Mouse (Mus musculus) gonadal fat pad, adult 2 months (tissue): ENCODE data around the gene Rdh16f2. TPM values are rescaled to one million over a fixed set of nuclear protein-coding genes. Genes with fewer than 3 reads are reported as not detected.

ENCODE experiments used
- polyA plus RNA-seq: library from polyadenylated mRNA; depleted of rRNA; stranded (reverse); fragments of >200 nt; gene quantifications from 2 replicates; pipeline ENCODE4 v1.2.3, GENCODE M21; 2012; rRNA removed

Gene Rdh16f2
- polyA plus RNA-seq, 1 experiment: 0.11 TPM

Other genes starting within 250 kb of the Rdh16f2 start
- gene Lrp1, start 245.3 kb upstream of the Rdh16f2 start, polyA plus RNA-seq: 99.2 and 173 TPM in 2 replicates
- 73.8 and 92.7 TPM in 2 replicates for gene Stat6, start 223.5 kb upstream of the Rdh16f2 start, polyA plus RNA-seq
- 3.5 and 4.4 TPM in 2 replicates for gene Nemp1, start 199.6 kb upstream of the Rdh16f2 start, polyA plus RNA-seq
- 35.9 and 41.2 TPM in 2 replicates for gene Nab2, start 197.9 kb upstream of the Rdh16f2 start, polyA plus RNA-seq
- 0.15 and 0.22 TPM in 2 replicates for gene Myo1a, start 161.3 kb upstream of the Rdh16f2 start, polyA plus RNA-seq
- gene Tac2, start 142.0 kb upstream of the Rdh16f2 start, polyA plus RNA-seq: 1.1 TPM in 2 replicates
- 8.8 and 11.6 TPM in 2 replicates for gene Zbtb39, start 126.9 kb upstream of the Rdh16f2 start, polyA plus RNA-seq
- 5.0 and 5.1 TPM in 2 replicates for gene Gpr182, start 114.7 kb upstream of the Rdh16f2 start, polyA plus RNA-seq
- gene Rdh1, start 106.8 kb upstream of the Rdh16f2 start, polyA plus RNA-seq: 0.59 and 0.98 TPM in 2 replicates
- gene Rdh16f1, start 106.7 kb upstream of the Rdh16f2 start, polyA plus RNA-seq: 1.1 and 1.3 TPM in 2 replicates
- gene Rdh9, start 90.1 kb upstream of the Rdh16f2 start, polyA plus RNA-seq: 0.31 TPM in 1 of 2 replicates, not detected in the other
- 1.6 and 2.2 TPM in 2 replicates for gene Rdh16, start 65.3 kb upstream of the Rdh16f2 start, polyA plus RNA-seq
- not detected in 2 replicates for gene Rdh19, start 16.5 kb upstream of the Rdh16f2 start, polyA plus RNA-seq
- 0.36 and 1.4 TPM in 2 replicates for gene Rdh7, start 22.3 kb downstream of the Rdh16f2 start, polyA plus RNA-seq
- 0.04 and 0.30 TPM in 2 replicates for gene Sdr9c7, start 32.0 kb downstream of the Rdh16f2 start, polyA plus RNA-seq
- 0.53 TPM in 1 of 2 replicates, not detected in the other for gene Hsd17b6, start 141.1 kb downstream of the Rdh16f2 start, polyA plus RNA-seq
- 3.0 and 3.3 TPM in 2 replicates for gene Prim1, start 148.7 kb downstream of the Rdh16f2 start, polyA plus RNA-seq
- 200 and 240 TPM in 2 replicates for gene Naca, start 169.1 kb downstream of the Rdh16f2 start, polyA plus RNA-seq
- gene Ptges3, start 192.5 kb downstream of the Rdh16f2 start, polyA plus RNA-seq: 21.0 and 41.0 TPM in 2 replicates
- 2,186 and 2,996 TPM in 2 replicates for gene Atp5b, start 216.8 kb downstream of the Rdh16f2 start, polyA plus RNA-seq
- 32.2 and 38.6 TPM in 2 replicates for gene Baz2a, start 225.1 kb downstream of the Rdh16f2 start, polyA plus RNA-seq